In the genomic region with DNA sequence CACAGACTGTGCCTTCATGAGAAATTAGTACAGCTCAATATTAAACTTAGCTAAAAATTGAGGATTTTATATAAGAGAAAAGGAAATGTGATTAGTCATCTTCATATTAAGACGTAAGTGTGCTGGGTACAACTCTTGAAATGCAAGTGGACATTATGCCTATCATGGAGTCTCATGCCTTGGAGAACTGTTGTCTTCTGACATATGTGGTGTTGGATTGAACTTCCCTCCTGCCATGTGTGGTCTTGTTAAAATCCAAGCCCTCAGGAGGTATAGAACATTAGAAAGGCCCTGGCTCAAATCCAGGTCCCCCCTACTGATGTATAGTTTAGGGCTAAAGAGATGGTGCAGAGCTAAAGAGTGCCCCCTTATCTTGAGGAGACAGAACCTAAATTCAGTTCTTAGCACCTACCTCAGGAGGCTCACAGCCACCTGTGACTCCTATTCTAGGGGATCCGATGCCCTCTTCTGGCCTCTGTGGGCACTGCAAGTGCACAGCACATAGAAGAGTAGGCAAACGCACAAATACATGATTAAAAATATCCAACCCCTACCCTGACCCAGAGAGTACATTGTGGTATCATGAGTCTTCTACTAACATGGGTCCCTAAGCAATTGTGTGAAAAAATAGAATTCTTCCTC, we compare ENCODE assay signal across 8 mouse cellular contexts. TPM values are rescaled to one million over a fixed set of nuclear protein-coding genes. Genes with fewer than 3 reads are reported as not detected.
DNase-seq lines count a peak whose midpoint lies in the region; ATAC-seq lines count a peak whose summit lies in the region.

No protein-coding gene starts in this region.

- no peaks in the 10 kb centered on the region for H3K9me3 ChIP-seq in neural tube, embryonic 15.5 days (replicated peaks)
- H3K9me3 ChIP-seq in midbrain, embryonic 15.5 days = no peaks in the 10 kb centered on the region

- no peaks in the 10 kb centered on the region for H3K4me1 ChIP-seq in neural tube, embryonic 15.5 days
- H3K4me1 ChIP-seq in midbrain, embryonic 15.5 days = no peaks in the 10 kb centered on the region

- H3K4me3 ChIP-seq in neural tube, embryonic 15.5 days (replicated peaks) = no peak overlapping the region
- H3K4me3 ChIP-seq in midbrain, embryonic 15.5 days = no peak overlapping the region

- H3K4me2 ChIP-seq in neural tube, embryonic 15.5 days = no peak overlapping the region
- H3K4me2 ChIP-seq in midbrain, embryonic 15.5 days = no peak overlapping the region

- H3K27me3 ChIP-seq in neural tube, embryonic 15.5 days (replicated peaks) = no peaks in the 10 kb centered on the region
- H3K27me3 ChIP-seq in midbrain, embryonic 15.5 days (replicated peaks) = no peaks in the 10 kb centered on the region

- no peaks in the 10 kb centered on the region for H3K36me3 ChIP-seq in neural tube, embryonic 15.5 days
- no peaks in the 10 kb centered on the region for H3K36me3 ChIP-seq in midbrain, embryonic 15.5 days (replicated peaks)

- peak; percentile 26 for DNase-seq in gastrocnemius, adult 18-20 months (ENCODE audit: low spot score)
- DNase-seq in gastrocnemius, postnatal 4 days (ENCODE audit: low spot score in 2 of 2) = no peak
- peak; percentile 30 for DNase-seq in right cerebral cortex, postnatal 14 days
- no peak for DNase-seq in right cerebral cortex, adult 18-20 months

- no peak overlapping the region for H3K9ac ChIP-seq in neural tube, embryonic 15.5 days (replicated peaks)
- no peak overlapping the region for H3K9ac ChIP-seq in midbrain, embryonic 15.5 days

- no peak overlapping the region for H3K27ac ChIP-seq in neural tube, embryonic 15.5 days (replicated peaks)
- H3K27ac ChIP-seq in midbrain, embryonic 15.5 days = no peak overlapping the region

- ATAC-seq in erythroid progenitor cell, adult 5-6 weeks (replicated peaks; ENCODE audit: low FRiP score, poor library complexity, severe bottlenecking) = peak; percentile 72
- peak; percentile 71 for ATAC-seq in megakaryocyte, adult 5-6 weeks (ENCODE audit: poor library complexity, severe bottlenecking)
- no peak for ATAC-seq in neural tube, embryonic 15.5 days (ENCODE audit: low FRiP score)
- no peak for ATAC-seq in midbrain, embryonic 15.5 days (replicated peaks)

- 58% methylated on average over 3 of the region's 3 CpGs for WGBS in neural tube, embryonic 15.5 days
- 58% methylated on average over 3 of the region's 3 CpGs for WGBS in midbrain, embryonic 15.5 days

RNA-seq across cellular contexts. Expression of gene 4930523C07Rik, which starts 17.7 kb away (rescaled TPM):
- 1 to 10 TPM; 5.4 to 5.7 TPM for total RNA-seq in gastrocnemius, adult 18-20 months (2021)
- 10 to 100 TPM; 13.5 to 16.9 TPM for total RNA-seq in gastrocnemius, postnatal 4 days (2021)
- 26.0 and 46.5 TPM in 2 replicates for total RNA-seq in erythroid progenitor cell, adult 5-6 weeks (2015; ENCODE audit: low replicate concordance)
- 25.9 and 91.2 TPM in 2 replicates for total RNA-seq in erythroid progenitor cell, adult 5-6 weeks (2017; ENCODE audit: low replicate concordance)
- 54.6 and 66.3 TPM in 2 replicates for total RNA-seq in megakaryocyte, adult 5-6 weeks (2015)
- 48.8 and 62.2 TPM in 2 replicates for total RNA-seq in megakaryocyte, adult 5-6 weeks (2017)
- polyA plus RNA-seq in neural tube, embryonic 15.5 days (2015; fragmentation: Nextera tagmentation; extraction: Ambion mirVana) = 3.4 and 9.2 TPM in 2 replicates
- polyA plus RNA-seq in midbrain, embryonic 15.5 days (2015; fragmentation: Nextera tagmentation; extraction: Ambion mirVana) = 1.7 TPM in 2 replicates

Comparison
In these comparisons a context has a peak if more than half of its experiments do, and no peak if none do; other contexts are left out.
1. DNase-seq: peak in gastrocnemius, adult 18-20 months (single experiment) and right cerebral cortex, postnatal 14 days (single experiment); none in gastrocnemius, postnatal 4 days (0 of 2) and right cerebral cortex, adult 18-20 months (single experiment).
2. ATAC-seq: peak in erythroid progenitor cell, adult 5-6 weeks (single experiment) and megakaryocyte, adult 5-6 weeks (single experiment); none in neural tube, embryonic 15.5 days (single experiment) and midbrain, embryonic 15.5 days (single experiment).